Mouse (Mus musculus) ES-E14 (cell line): ENCODE data around the gene Wdr76.
"Not testable (repeated sequence)": the region's sequence is repeated elsewhere in the genome, so short reads cannot be mapped to it uniquely, and the experiment has no call there.

Experiments
- HCFC1 ChIP-seq: IDR thresholded peaks from 2 replicates; pipeline ENCODE4 v1.6.1; 2012; ENCODE audit warnings: low read length, inconsistent platforms, borderline replicate concordance; ENCODE audit not compliant: insufficient read depth
- MAFK ChIP-seq: IDR thresholded peaks from 2 replicates; pipeline ENCODE4 v1.6.1; 2014; ENCODE audit warnings: mild to moderate bottlenecking, low read depth, low read length, inconsistent platforms; ENCODE audit not compliant: insufficient read depth
- ZC3H11A ChIP-seq: IDR thresholded peaks from 2 replicates; pipeline ENCODE4 v1.6.1; 2012; ENCODE audit warnings: low read depth, mild to moderate bottlenecking, inconsistent platforms, low read length, borderline replicate concordance

DNA sequence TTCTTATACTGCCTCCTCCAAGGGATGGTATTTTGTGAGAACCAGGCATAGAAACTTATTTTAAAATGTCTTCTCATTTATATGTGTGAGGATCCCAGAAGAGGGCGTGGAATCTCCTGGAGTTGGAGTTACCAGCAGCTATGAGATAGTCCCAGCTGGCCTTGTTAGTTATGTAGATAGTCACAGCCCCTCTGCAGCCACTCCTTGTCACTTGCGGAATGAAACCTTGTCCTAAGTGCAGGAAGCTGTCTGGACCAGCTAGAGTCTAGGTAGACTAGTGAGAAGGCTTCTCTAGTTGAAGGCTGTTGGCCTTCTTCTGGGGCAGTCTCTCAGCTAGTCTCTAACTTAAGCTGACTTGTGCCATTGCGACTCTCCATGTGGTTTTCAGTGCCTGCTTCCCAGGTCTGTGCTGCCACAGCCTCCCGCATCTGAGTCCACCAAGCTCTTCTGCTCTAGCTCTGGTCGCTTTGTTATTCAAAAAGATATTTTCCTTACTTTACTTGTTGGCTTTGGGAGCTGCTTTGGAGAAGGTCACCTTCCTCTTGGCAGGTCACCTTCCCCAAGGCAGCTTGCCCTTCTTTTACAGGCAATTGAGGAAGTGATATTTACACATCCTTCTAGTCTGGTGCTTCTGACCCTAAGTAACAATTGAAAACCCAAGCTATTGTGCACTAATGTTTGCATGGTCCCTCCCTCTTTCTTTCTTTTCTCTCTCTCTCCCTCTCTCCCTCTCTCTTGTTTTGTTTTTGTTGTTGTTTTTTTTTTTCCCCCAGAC, 6.7 kb downstream of the Wdr76 start:
- TF ChIP-seq HCFC1, MAFK, ZC3H11A: not testable (repeated sequence)
